ENCODE assay signal across 32 mouse cellular contexts in genomic region chr3:69484006-69484574, GRCm38 (mm10).
DNase-seq lines count a peak whose midpoint lies in the region; ATAC-seq and TF ChIP-seq lines count a peak whose summit lies in the region.
"Had no signal": no experiment of that assay in that cellular context is flagged by ENCODE, and none has a peak within 500 bp of the region (broad histone marks: within the 10 kb centered on the region; RNA-seq: fewer than 3 reads in every experiment).

No protein-coding gene starts in this region.

- no peak overlapping the region for H3K9ac ChIP-seq in embryonic facial prominence, embryonic 12.5 days
- H3K9ac ChIP-seq in heart, embryonic 12.5 days: no peak overlapping the region
- no peak overlapping the region for H3K9ac ChIP-seq in embryonic facial prominence, embryonic 13.5 days
- H3K9ac ChIP-seq: heart, embryonic 13.5 days; hindbrain, embryonic 14.5 days; limb, embryonic 15.5 days; liver, embryonic 13.5 days; stomach, embryonic 15.5 days had no signal

- H3K4me3 ChIP-seq in cerebellum, adult 2 months (replicated peaks; ENCODE audit: insufficient read depth, low read depth, low read length): peak overlapping the region; percentile 3
- H3K4me3 ChIP-seq in embryonic facial prominence, embryonic 12.5 days: no peak overlapping the region
- no peak overlapping the region for H3K4me3 ChIP-seq in embryonic facial prominence, embryonic 10.5 days
- no peak overlapping the region for H3K4me3 ChIP-seq in heart, embryonic 12.5 days
- no peak overlapping the region for H3K4me3 ChIP-seq in embryonic facial prominence, embryonic 13.5 days
- H3K4me3 ChIP-seq: gastrocnemius, adult 2 months; heart, adult 2 months; heart, embryonic 13.5 days; limb, embryonic 10.5 days; limb, embryonic 15.5 days; liver, embryonic 13.5 days; megakaryocyte, embryonic 14.5 days; stomach, embryonic 15.5 days had no signal

- H3K4me1 ChIP-seq in cerebellum, adult 2 months (ENCODE audit: control insufficient read depth, insufficient read depth, low read length): peaks cover 7% of the 10 kb centered on the region
- peaks cover 5% of the 10 kb centered on the region; the same call in 1 of the 2 replicates for H3K4me1 ChIP-seq in embryonic facial prominence, embryonic 12.5 days
- 0 out of 2 replicates have a peak, but pooled peaks cover 2% of the 10 kb centered on the region for H3K4me1 ChIP-seq in embryonic facial prominence, embryonic 10.5 days
- peaks cover 31% of the 10 kb centered on the region for H3K4me1 ChIP-seq in heart, embryonic 12.5 days (replicated peaks)
- peaks cover 4% of the 10 kb centered on the region for H3K4me1 ChIP-seq in embryonic facial prominence, embryonic 13.5 days
- H3K4me1 ChIP-seq: liver, embryonic 13.5 days; stomach, embryonic 15.5 days had no signal

- 0 out of 2 replicates have a peak, but pooled peaks have one; percentile 11 for ATAC-seq in embryonic facial prominence, embryonic 12.5 days (ENCODE audit: insufficient number of reproducible peaks, insufficient read depth, low FRiP score, low TSS enrichment)
- ATAC-seq in heart, embryonic 12.5 days (ENCODE audit: insufficient number of reproducible peaks, low FRiP score): no peak
- 0 out of 2 replicates have a peak, but pooled peaks have one; percentile 56 for ATAC-seq in embryonic facial prominence, embryonic 13.5 days (ENCODE audit: insufficient number of reproducible peaks, insufficient read depth, low FRiP score, low TSS enrichment, low read depth)
- ATAC-seq: intestine, postnatal 0 days; lung, postnatal 0 days had no signal

- no peak overlapping the region for H3K4me2 ChIP-seq in embryonic facial prominence, embryonic 12.5 days (replicated peaks)
- H3K4me2 ChIP-seq in heart, embryonic 12.5 days: no peak overlapping the region
- no peak overlapping the region for H3K4me2 ChIP-seq in embryonic facial prominence, embryonic 13.5 days
- H3K4me2 ChIP-seq: heart, embryonic 13.5 days; hindbrain, embryonic 14.5 days; limb, embryonic 15.5 days; liver, embryonic 13.5 days; stomach, embryonic 15.5 days had no signal

- 58% methylated on average over 13 of the region's 13 CpGs for WGBS in cerebellum, adult 2 months
- 81% methylated on average over 13 of the region's 13 CpGs for WGBS in embryonic facial prominence, embryonic 12.5 days
- WGBS in embryonic facial prominence, embryonic 10.5 days: 84% methylated on average over 13 of the region's 13 CpGs
- 82% methylated on average over 13 of the region's 13 CpGs for whole genome bisulfite sequencing in heart, embryonic 12.5 days
- WGBS in embryonic facial prominence, embryonic 13.5 days: 79% methylated on average over 13 of the region's 13 CpGs

- DNase-seq in cerebellum, adult 2 months: no peak
- no peak for DNase-seq in cerebellum, adult 11-12 months
- no peak for DNase-seq in embryonic facial prominence, embryonic 10.5 days (ENCODE audit: low spot score)
- DNase-seq in heart, adult 11 months: peak; percentile 81
- DNase-seq in adrenal gland, postnatal 25 days: no peak
- DNase-seq: adrenal gland, adult 8-10 months; embryo, embryonic 11 days; gastrocnemius, adult 2 months; gastrocnemius, postnatal 36 days; heart, adult 2 months; heart, postnatal 10 days; kidney, adult 9 months; kidney, postnatal 10 days; liver, embryonic 13.5 days; lung, adult 18-20 months; lung, postnatal 4 days; midbrain, embryonic 14.5 days; retina, postnatal 1 day; right cerebral cortex, postnatal 14 days; thymus, postnatal 14 days had no signal

- no peak for TF ChIP-seq POLR2A in cerebellum, adult 2 months (IDR thresholded peaks at IDR 0.05; ENCODE audit: borderline replicate concordance, insufficient read depth, low read length)

- H3K27ac ChIP-seq in cerebellum, adult 2 months (ENCODE audit: insufficient read depth, low read length): no peak overlapping the region
- H3K27ac ChIP-seq in embryonic facial prominence, embryonic 12.5 days: no peak overlapping the region
- no peak overlapping the region for H3K27ac ChIP-seq in embryonic facial prominence, embryonic 10.5 days (replicated peaks)
- H3K27ac ChIP-seq in heart, embryonic 12.5 days (ENCODE audit: poor library complexity, severe bottlenecking): no peak overlapping the region
- no peak overlapping the region for H3K27ac ChIP-seq in embryonic facial prominence, embryonic 13.5 days
- H3K27ac ChIP-seq: heart, adult 2 months; heart, embryonic 13.5 days; hindbrain, embryonic 14.5 days; limb, embryonic 10.5 days; limb, embryonic 15.5 days; liver, embryonic 13.5 days; stomach, embryonic 15.5 days had no signal

- no peak for TF ChIP-seq CTCF in cerebellum, adult 2 months (IDR thresholded peaks at IDR 0.05; ENCODE audit: borderline replicate concordance, insufficient read depth, low read depth, low read length)

- no peaks in the 10 kb centered on the region for H3K9me3 ChIP-seq in embryonic facial prominence, embryonic 12.5 days
- H3K9me3 ChIP-seq in embryonic facial prominence, embryonic 10.5 days: no peaks in the 10 kb centered on the region
- no peaks in the 10 kb centered on the region for H3K9me3 ChIP-seq in heart, embryonic 12.5 days (replicated peaks)
- H3K9me3 ChIP-seq in embryonic facial prominence, embryonic 13.5 days: no peaks in the 10 kb centered on the region
- H3K9me3 ChIP-seq: G1E; heart, embryonic 13.5 days; limb, embryonic 10.5 days; limb, embryonic 15.5 days; liver, embryonic 13.5 days; megakaryocyte, embryonic 14.5 days; stomach, embryonic 15.5 days had no signal

- no peaks in the 10 kb centered on the region for H3K36me3 ChIP-seq in embryonic facial prominence, embryonic 12.5 days
- no peaks in the 10 kb centered on the region for H3K36me3 ChIP-seq in embryonic facial prominence, embryonic 10.5 days (replicated peaks)
- no peaks in the 10 kb centered on the region for H3K36me3 ChIP-seq in heart, embryonic 12.5 days
- no peaks in the 10 kb centered on the region for H3K36me3 ChIP-seq in embryonic facial prominence, embryonic 13.5 days
- H3K36me3 ChIP-seq: G1E; heart, embryonic 13.5 days; limb, embryonic 10.5 days; limb, embryonic 15.5 days; liver, embryonic 13.5 days; stomach, embryonic 15.5 days had no signal

- H3K27me3 ChIP-seq in cerebellum, adult 2 months (ENCODE audit: control insufficient read depth, insufficient read depth, low read length): no peaks in the 10 kb centered on the region
- no peaks in the 10 kb centered on the region for H3K27me3 ChIP-seq in embryonic facial prominence, embryonic 12.5 days
- H3K27me3 ChIP-seq in embryonic facial prominence, embryonic 10.5 days (replicated peaks; ENCODE audit: low read depth, poor library complexity, severe bottlenecking): no peaks in the 10 kb centered on the region
- no peaks in the 10 kb centered on the region for H3K27me3 ChIP-seq in heart, embryonic 12.5 days (replicated peaks)
- H3K27me3 ChIP-seq in embryonic facial prominence, embryonic 13.5 days: no peaks in the 10 kb centered on the region
- H3K27me3 ChIP-seq: heart, embryonic 13.5 days; limb, embryonic 15.5 days; liver, embryonic 13.5 days; stomach, embryonic 15.5 days had no signal
